Mouse (Mus musculus): ENCODE data around the gene Itpr2. TPM values are rescaled to one million over a fixed set of nuclear protein-coding genes. Genes with fewer than 3 reads are reported as not detected.

Itpr2 gene
- polyA plus RNA-seq, 1 experiment from 2014 or later: 10.9 TPM

GRCm38 (mm10) chr6:146289801-146290200, 212.2 kb downstream of the Itpr2 start:
- ATAC-seq (ENCODE audit: low FRiP score, low TSS enrichment) (no peak), DNase-seq (ENCODE audit: low spot score) (no peak)
- Histone ChIP-seq H3K36me3 (ENCODE audit: control insufficient read depth, insufficient read depth, low read length) (no peaks in the 10 kb centered on the region), H3K4me2 (replicated peaks; ENCODE audit: low read depth) (no peak overlapping the region), H3K4me1 (replicated peaks; ENCODE audit: control insufficient read depth, insufficient read depth) (no peaks in the 10 kb centered on the region), H3K4me3 (ENCODE audit: low read depth, low read length) (no peak overlapping the region), H3K27ac (replicated peaks) (no peak overlapping the region), H3K9ac (ENCODE audit: low read length) (no peak overlapping the region), H3K9me3 (ENCODE audit: control insufficient read depth, low read length) (no peaks in the 10 kb centered on the region), H3K27me3 (ENCODE audit: control insufficient read depth, insufficient read depth, low read length) (no peaks in the 10 kb centered on the region)
- TF ChIP-seq EP300 (optimal IDR thresholded peaks at IDR 0.05): no peak
- no peak for TF ChIP-seq CTCF (IDR thresholded peaks at IDR 0.05; ENCODE audit: low read depth)
- WGBS: 48% methylated on average over 10 of the region's 10 CpGs

GRCm38 (mm10) chr6:146288266-146288665, 213.8 kb downstream of the Itpr2 start:
- no peak overlapping the region for H3K9ac ChIP-seq (ENCODE audit: low read length)
- H3K27ac ChIP-seq (replicated peaks): no peak overlapping the region
- no peaks in the 10 kb centered on the region for H3K27me3 ChIP-seq (ENCODE audit: control insufficient read depth, insufficient read depth, low read length)
- H3K4me1 ChIP-seq (replicated peaks; ENCODE audit: control insufficient read depth, insufficient read depth): no peaks in the 10 kb centered on the region
- TF ChIP-seq CTCF (IDR thresholded peaks at IDR 0.05; ENCODE audit: low read depth) (no peak), EP300 (optimal IDR thresholded peaks at IDR 0.05) (no peak)
- ATAC-seq (ENCODE audit: low FRiP score, low TSS enrichment) (no peak), DNase-seq (ENCODE audit: low spot score) (no peak)
- no peak overlapping the region for H3K4me3 ChIP-seq (ENCODE audit: low read depth, low read length)
- WGBS: 87% methylated on average over 5 of the region's 5 CpGs
- H3K9me3 ChIP-seq (ENCODE audit: control insufficient read depth, low read length): no peaks in the 10 kb centered on the region
- no peaks in the 10 kb centered on the region for H3K36me3 ChIP-seq (ENCODE audit: control insufficient read depth, insufficient read depth, low read length)
- H3K4me2 ChIP-seq (replicated peaks; ENCODE audit: low read depth): no peak overlapping the region

- WGBS: 69% methylated on average over 11 of the region's 11 CpGs
- no peak overlapping the region for H3K4me3 ChIP-seq (ENCODE audit: low read depth, low read length)
- no peak overlapping the region for H3K9ac ChIP-seq (ENCODE audit: low read length)
- no peak for DNase-seq (ENCODE audit: low spot score)
- no peaks in the 10 kb centered on the region for H3K9me3 ChIP-seq (ENCODE audit: control insufficient read depth, low read length)
- H3K27ac ChIP-seq (replicated peaks): no peak overlapping the region
- no peak overlapping the region for H3K4me2 ChIP-seq (replicated peaks; ENCODE audit: low read depth)
- H3K27me3 ChIP-seq (ENCODE audit: control insufficient read depth, insufficient read depth, low read length): no peaks in the 10 kb centered on the region
- H3K36me3 ChIP-seq (ENCODE audit: control insufficient read depth, insufficient read depth, low read length): no peaks in the 10 kb centered on the region; the same call in 1 of the 2 replicates
- no peak for ATAC-seq (ENCODE audit: low FRiP score, low TSS enrichment)
- TF ChIP-seq CTCF (IDR thresholded peaks at IDR 0.05; ENCODE audit: low read depth) (no peak), EP300 (optimal IDR thresholded peaks at IDR 0.05) (no peak)
- no peaks in the 10 kb centered on the region for H3K4me1 ChIP-seq (replicated peaks; ENCODE audit: control insufficient read depth, insufficient read depth)
Observed at GRCm38 (mm10) chr6:146284921-146285565, 217.0 kb downstream of the Itpr2 start.

- no peak overlapping the region for H3K9ac ChIP-seq (ENCODE audit: low read length)
- WGBS: 44% methylated on average over 7 of the region's 7 CpGs
- TF ChIP-seq EP300 (optimal IDR thresholded peaks at IDR 0.05) (no peak), CTCF (IDR thresholded peaks at IDR 0.05; ENCODE audit: low read depth) (no peak)
- no peak overlapping the region for H3K4me3 ChIP-seq (ENCODE audit: low read depth, low read length)
- H3K4me1 ChIP-seq (replicated peaks; ENCODE audit: control insufficient read depth, insufficient read depth): no peaks in the 10 kb centered on the region
- H3K36me3 ChIP-seq (ENCODE audit: control insufficient read depth, insufficient read depth, low read length): no peaks in the 10 kb centered on the region; the same call in 1 of the 2 replicates
- H3K4me2 ChIP-seq (replicated peaks; ENCODE audit: low read depth): no peak overlapping the region
- DNase-seq (ENCODE audit: low spot score) (no peak), ATAC-seq (ENCODE audit: low FRiP score, low TSS enrichment) (no peak)
- no peaks in the 10 kb centered on the region for H3K27me3 ChIP-seq (ENCODE audit: control insufficient read depth, insufficient read depth, low read length)
- no peak overlapping the region for H3K27ac ChIP-seq (replicated peaks)
- no peaks in the 10 kb centered on the region for H3K9me3 ChIP-seq (ENCODE audit: control insufficient read depth, low read length)
Observed at GRCm38 (mm10) chr6:146283981-146284380, 218.0 kb downstream of the Itpr2 start.

- Histone ChIP-seq H3K9ac (ENCODE audit: low read length) (no peak overlapping the region), H3K27ac (replicated peaks) (no peak overlapping the region), H3K9me3 (ENCODE audit: control insufficient read depth, low read length) (no peaks in the 10 kb centered on the region), H3K4me3 (ENCODE audit: low read depth, low read length) (no peak overlapping the region), H3K27me3 (ENCODE audit: control insufficient read depth, insufficient read depth, low read length) (no peaks in the 10 kb centered on the region), H3K4me1 (replicated peaks; ENCODE audit: control insufficient read depth, insufficient read depth) (no peaks in the 10 kb centered on the region), H3K4me2 (replicated peaks; ENCODE audit: low read depth) (no peak overlapping the region), H3K36me3 (ENCODE audit: control insufficient read depth, insufficient read depth, low read length) (no peaks in the 10 kb centered on the region; the same call in 1 of the 2 replicates)
- WGBS: 58% methylated on average over 7 of the region's 7 CpGs
- DNase-seq (ENCODE audit: low spot score) (no peak), ATAC-seq (ENCODE audit: low FRiP score, low TSS enrichment) (no peak)
- TF ChIP-seq CTCF (IDR thresholded peaks at IDR 0.05; ENCODE audit: low read depth): no peak
- no peak for TF ChIP-seq EP300 (optimal IDR thresholded peaks at IDR 0.05)
Observed at GRCm38 (mm10) chr6:146282061-146282659, 219.9 kb downstream of the Itpr2 start.

Data from stomach, postnatal 0 days (tissue).